Mouse (Mus musculus): ENCODE data around the gene Card19. TPM values are rescaled to one million over a fixed set of nuclear protein-coding genes. Genes with fewer than 3 reads are reported as not detected.

Card19 gene
- polyA plus RNA-seq, 1 experiment from 2014 or later = 26.2 TPM

DNA sequence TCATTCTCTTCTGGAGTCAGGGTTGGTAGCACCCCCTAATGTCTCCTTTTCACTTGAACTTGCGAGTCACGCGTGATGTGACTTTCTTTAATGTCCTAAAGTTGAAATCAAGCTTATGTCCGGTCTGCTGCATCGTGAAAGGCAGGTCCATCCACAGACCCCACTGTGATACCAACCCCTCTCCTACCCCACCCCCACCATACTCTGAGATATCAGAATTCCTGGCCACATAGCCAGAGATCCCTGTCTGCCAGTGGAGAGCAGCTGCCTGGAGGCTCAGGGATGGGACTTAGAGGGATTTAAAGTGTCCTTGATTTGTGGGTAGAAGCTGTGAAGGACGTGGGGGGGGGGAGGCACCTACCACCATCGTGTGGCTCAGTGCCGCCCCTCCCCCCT, 32.6 kb upstream of the Card19 start, which contains the start of gene Susd3:
TSS of gene Susd3 (minus strand) at position 240 of the 396 bp plus-strand sequence.
- Histone ChIP-seq H3K36me3 (ENCODE audit: control insufficient read depth, insufficient read depth, low read length) (no peaks in the 10 kb centered on the region), H3K9me3 (ENCODE audit: control insufficient read depth, low read length) (no peaks in the 10 kb centered on the region), H3K4me2 (peak within 1 kb of the TSS; percentile 81), H3K4me3 (ENCODE audit: low read depth, low read length) (peak within 1 kb of the TSS; percentile 51), H3K4me1 (replicated peaks; ENCODE audit: control insufficient read depth, insufficient read depth, low read length) (peaks cover 14% of the 10 kb centered on the region), H3K27ac (ENCODE audit: low read depth, low read length) (no peak within 1 kb of the TSS), H3K9ac (ENCODE audit: low read depth, low read length) (0 out of 2 replicates have a peak within 1 kb of the TSS, but pooled peaks have one; percentile 31), H3K27me3 (replicated peaks; ENCODE audit: control insufficient read depth, insufficient read depth, low read length) (peaks cover 18% of the 10 kb centered on the region)
- no peak for DNase-seq (ENCODE audit: low spot score)
- 15% methylated on average over 6 of the region's 8 CpGs for WGBS
- ATAC-seq (replicated peaks; ENCODE audit: low FRiP score) = no peak

DNA sequence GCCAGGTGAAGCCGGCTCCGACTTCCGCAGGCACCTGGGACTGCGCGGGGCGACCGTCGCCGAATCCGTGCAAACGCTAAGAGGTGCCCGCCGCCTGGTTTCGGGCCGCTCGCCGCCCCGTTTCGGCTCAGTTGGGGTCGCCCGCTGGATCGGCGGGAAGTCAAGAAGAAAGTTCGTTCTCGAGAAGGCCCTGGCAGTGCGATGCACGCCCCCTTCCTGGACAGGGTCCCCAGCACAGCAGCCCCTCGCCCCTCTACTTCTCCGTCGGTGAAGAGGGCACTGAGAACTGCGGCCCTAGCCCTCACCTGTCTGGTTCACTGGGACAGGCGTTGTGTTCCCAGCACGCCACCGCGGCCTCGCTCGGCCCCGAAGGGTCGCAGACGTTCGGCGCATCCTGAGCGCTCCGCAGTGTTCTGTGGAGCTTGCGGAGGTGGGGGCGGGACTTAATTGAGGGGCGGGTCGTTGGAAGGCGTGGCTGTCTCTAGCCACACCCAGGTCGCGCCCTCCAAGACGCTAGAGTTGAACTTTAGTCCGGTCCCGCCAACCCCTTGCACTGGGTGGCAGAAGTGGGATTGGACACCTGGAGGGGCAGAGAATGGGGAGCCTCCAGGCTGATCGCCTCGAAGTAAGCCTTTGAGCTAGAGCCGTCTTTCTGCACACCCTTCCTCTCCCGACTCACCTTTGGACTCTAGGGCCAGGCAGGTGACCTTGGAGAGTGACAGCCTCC, 32.1 kb upstream of the Card19 start:
- H3K4me3 ChIP-seq (ENCODE audit: low read depth, low read length) = peak overlapping the region; percentile 51
- no peaks in the 10 kb centered on the region for H3K36me3 ChIP-seq (ENCODE audit: control insufficient read depth, insufficient read depth, low read length)
- 0 out of 2 replicates have a peak overlapping the region, but pooled peaks have one; percentile 31 for H3K9ac ChIP-seq (ENCODE audit: low read depth, low read length)
- peak; percentile 65 for DNase-seq (ENCODE audit: low spot score)
- H3K4me2 ChIP-seq = peak overlapping the region; percentile 81
- H3K27me3 ChIP-seq (replicated peaks; ENCODE audit: control insufficient read depth, insufficient read depth, low read length) = peaks cover 18% of the 10 kb centered on the region
- H3K27ac ChIP-seq (ENCODE audit: low read depth, low read length) = no peak overlapping the region
- ATAC-seq (replicated peaks; ENCODE audit: low FRiP score) = peak; percentile 75
- 1% methylated on average over 58 of the region's 58 CpGs for WGBS
- peaks cover 19% of the 10 kb centered on the region for H3K4me1 ChIP-seq (replicated peaks; ENCODE audit: control insufficient read depth, insufficient read depth, low read length)
- no peaks in the 10 kb centered on the region for H3K9me3 ChIP-seq (ENCODE audit: control insufficient read depth, low read length)

DNA sequence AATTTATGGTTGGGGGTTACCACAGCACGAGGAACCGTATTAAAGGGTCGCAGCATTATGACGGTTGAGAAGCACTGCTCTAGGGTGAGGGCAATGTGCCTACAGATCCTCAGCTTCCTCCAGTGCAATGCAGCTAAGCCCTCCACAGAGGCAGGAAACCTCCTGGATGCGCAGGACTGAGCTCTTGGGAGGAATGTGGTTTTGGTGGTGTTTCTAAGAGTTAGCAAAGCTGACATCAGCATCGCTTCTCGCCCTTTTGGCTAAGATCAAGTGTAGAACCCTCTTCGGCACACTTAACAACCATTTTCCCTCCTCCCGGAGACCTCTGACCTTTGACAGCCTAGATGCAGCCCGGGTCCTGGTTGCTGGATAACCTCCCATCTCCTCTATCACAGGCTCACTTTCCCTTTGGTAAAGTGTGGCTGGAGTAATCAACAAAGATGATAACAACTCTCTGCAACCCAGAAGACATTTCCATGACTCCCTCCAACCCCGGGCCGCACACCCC, 31.4 kb upstream of the Card19 start:
- ATAC-seq (replicated peaks; ENCODE audit: low FRiP score) = no peak
- Histone ChIP-seq H3K36me3 (ENCODE audit: control insufficient read depth, insufficient read depth, low read length) (no peaks in the 10 kb centered on the region), H3K27me3 (replicated peaks; ENCODE audit: control insufficient read depth, insufficient read depth, low read length) (peaks cover 18% of the 10 kb centered on the region), H3K4me1 (replicated peaks; ENCODE audit: control insufficient read depth, insufficient read depth, low read length) (peaks cover 22% of the 10 kb centered on the region), H3K4me3 (ENCODE audit: low read depth, low read length) (peak overlapping the region; percentile 51), H3K27ac (ENCODE audit: low read depth, low read length) (no peak overlapping the region), H3K9me3 (ENCODE audit: control insufficient read depth, low read length) (no peaks in the 10 kb centered on the region), H3K4me2 (peak overlapping the region; percentile 81), H3K9ac (ENCODE audit: low read depth, low read length) (0 out of 2 replicates have a peak overlapping the region, but pooled peaks have one; percentile 31)
- 22% methylated on average over 12 of the region's 12 CpGs for WGBS
- DNase-seq (ENCODE audit: low spot score) = no peak

DNA sequence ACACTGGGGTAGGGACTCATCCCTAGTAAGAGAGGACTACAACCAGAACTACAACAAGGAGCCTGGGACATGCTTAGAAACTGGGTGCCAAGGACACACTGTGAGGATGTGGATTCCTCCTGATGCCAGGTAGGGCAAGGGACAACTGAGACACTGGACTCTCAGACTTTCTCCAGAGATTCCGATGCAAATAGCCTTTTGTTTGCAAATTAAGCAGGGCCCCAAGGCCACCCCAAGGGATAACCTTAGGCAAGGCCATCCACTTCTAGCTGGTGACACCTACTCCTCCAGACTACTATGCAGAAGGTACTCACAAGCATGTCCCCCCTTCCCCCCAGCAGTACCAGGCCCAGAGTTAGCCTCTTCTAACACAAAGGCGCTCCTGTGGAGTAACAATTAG, 30.8 kb upstream of the Card19 start:
- H3K27me3 ChIP-seq (replicated peaks; ENCODE audit: control insufficient read depth, insufficient read depth, low read length) = peaks cover 18% of the 10 kb centered on the region
- H3K9me3 ChIP-seq (ENCODE audit: control insufficient read depth, low read length) = no peaks in the 10 kb centered on the region
- no peak overlapping the region for H3K27ac ChIP-seq (ENCODE audit: low read depth, low read length)
- no peak overlapping the region for H3K4me3 ChIP-seq (ENCODE audit: low read depth, low read length)
- no peaks in the 10 kb centered on the region for H3K36me3 ChIP-seq (ENCODE audit: control insufficient read depth, insufficient read depth, low read length)
- ATAC-seq (replicated peaks; ENCODE audit: low FRiP score) (no peak), DNase-seq (ENCODE audit: low spot score) (no peak)
- peak overlapping the region; percentile 81 for H3K4me2 ChIP-seq
- H3K4me1 ChIP-seq (replicated peaks; ENCODE audit: control insufficient read depth, insufficient read depth, low read length) = peaks cover 26% of the 10 kb centered on the region
- WGBS = 75% methylated on average over 2 of the region's 2 CpGs
- H3K9ac ChIP-seq (ENCODE audit: low read depth, low read length) = no peak overlapping the region

DNA sequence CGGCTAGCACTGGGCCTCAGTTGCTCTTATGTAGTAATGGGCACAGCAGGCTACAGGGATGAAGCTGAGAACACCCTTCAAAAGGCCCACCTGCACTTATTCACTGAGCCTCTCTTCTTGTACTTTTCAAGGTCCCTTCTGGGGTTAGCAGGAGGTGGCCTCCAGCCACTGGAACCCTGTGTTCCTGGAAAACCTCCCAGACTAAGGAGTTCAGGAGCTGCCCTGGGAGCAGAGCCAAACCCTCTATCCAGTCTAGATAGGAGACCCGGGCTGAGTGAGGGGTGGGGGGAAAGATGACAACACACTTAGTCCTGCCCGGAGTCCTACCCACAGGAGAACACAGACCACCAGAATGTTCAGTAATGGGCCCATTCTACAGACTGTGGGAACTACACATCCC, 30.2 kb upstream of the Card19 start:
- Histone ChIP-seq H3K4me1 (replicated peaks; ENCODE audit: control insufficient read depth, insufficient read depth, low read length) (peaks cover 26% of the 10 kb centered on the region), H3K9ac (ENCODE audit: low read depth, low read length) (no peak overlapping the region), H3K27me3 (replicated peaks; ENCODE audit: control insufficient read depth, insufficient read depth, low read length) (peaks cover 18% of the 10 kb centered on the region), H3K4me3 (ENCODE audit: low read depth, low read length) (no peak overlapping the region), H3K4me2 (no peak overlapping the region), H3K36me3 (ENCODE audit: control insufficient read depth, insufficient read depth, low read length) (no peaks in the 10 kb centered on the region), H3K9me3 (ENCODE audit: control insufficient read depth, low read length) (no peaks in the 10 kb centered on the region), H3K27ac (ENCODE audit: low read depth, low read length) (no peak overlapping the region)
- ATAC-seq (replicated peaks; ENCODE audit: low FRiP score) (no peak), DNase-seq (ENCODE audit: low spot score) (no peak)
- WGBS = 68% methylated on average over 3 of the region's 3 CpGs

DNA sequence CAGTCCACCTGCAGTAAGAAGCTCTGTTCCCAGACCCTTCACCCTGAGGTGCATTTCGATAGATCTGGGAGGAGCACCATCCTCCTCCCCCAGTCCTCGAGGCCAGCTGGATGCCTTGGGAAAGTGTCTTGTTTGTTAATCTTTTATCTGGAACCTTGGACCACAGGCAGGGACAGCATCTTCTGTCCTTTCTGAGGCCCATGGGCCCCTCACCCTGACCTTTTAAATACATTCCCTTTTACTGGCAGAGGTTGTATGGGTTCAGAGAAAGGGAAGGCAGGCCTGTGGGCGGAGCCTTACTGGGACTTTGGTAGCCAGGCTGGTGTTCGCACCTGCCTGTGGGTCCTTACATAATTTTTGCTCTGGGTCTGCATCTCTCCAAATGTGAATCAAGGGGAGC, 29.4 kb upstream of the Card19 start:
- no peak overlapping the region for H3K4me3 ChIP-seq (ENCODE audit: low read depth, low read length)
- ATAC-seq (replicated peaks; ENCODE audit: low FRiP score) (no peak), DNase-seq (ENCODE audit: low spot score) (no peak)
- whole genome bisulfite sequencing = 60% methylated on average over 4 of the region's 4 CpGs
- H3K9ac ChIP-seq (ENCODE audit: low read depth, low read length) = no peak overlapping the region
- no peak overlapping the region for H3K27ac ChIP-seq (ENCODE audit: low read depth, low read length)
- H3K36me3 ChIP-seq (ENCODE audit: control insufficient read depth, insufficient read depth, low read length) = no peaks in the 10 kb centered on the region
- H3K4me2 ChIP-seq = no peak overlapping the region
- H3K9me3 ChIP-seq (ENCODE audit: control insufficient read depth, low read length) = no peaks in the 10 kb centered on the region
- H3K4me1 ChIP-seq (replicated peaks; ENCODE audit: control insufficient read depth, insufficient read depth, low read length) = peaks cover 28% of the 10 kb centered on the region
- peaks cover 18% of the 10 kb centered on the region for H3K27me3 ChIP-seq (replicated peaks; ENCODE audit: control insufficient read depth, insufficient read depth, low read length)

DNA sequence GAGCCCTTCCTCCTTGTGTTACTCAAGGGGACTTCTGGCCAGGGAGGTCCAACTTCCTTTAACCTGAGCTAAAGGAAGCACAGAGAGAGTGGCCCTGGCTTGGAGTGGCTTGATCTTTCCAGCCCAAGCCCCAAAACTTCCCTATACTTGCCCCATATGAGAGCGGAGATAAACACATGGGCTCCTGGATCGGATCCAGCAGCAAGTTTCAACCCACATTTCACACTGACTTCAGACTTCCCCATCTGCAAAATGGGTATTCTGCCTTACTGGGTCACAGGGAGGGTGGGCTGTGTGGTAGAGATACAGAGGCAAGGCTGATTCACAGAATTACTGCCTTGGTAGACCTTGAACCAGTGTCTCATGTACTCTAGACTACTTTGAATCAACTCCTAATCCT, 27.7 kb upstream of the Card19 start:
- peak overlapping the region; percentile 73 for H3K27ac ChIP-seq (ENCODE audit: low read depth, low read length)
- WGBS = 58% methylated on average over 2 of the region's 2 CpGs

DNA sequence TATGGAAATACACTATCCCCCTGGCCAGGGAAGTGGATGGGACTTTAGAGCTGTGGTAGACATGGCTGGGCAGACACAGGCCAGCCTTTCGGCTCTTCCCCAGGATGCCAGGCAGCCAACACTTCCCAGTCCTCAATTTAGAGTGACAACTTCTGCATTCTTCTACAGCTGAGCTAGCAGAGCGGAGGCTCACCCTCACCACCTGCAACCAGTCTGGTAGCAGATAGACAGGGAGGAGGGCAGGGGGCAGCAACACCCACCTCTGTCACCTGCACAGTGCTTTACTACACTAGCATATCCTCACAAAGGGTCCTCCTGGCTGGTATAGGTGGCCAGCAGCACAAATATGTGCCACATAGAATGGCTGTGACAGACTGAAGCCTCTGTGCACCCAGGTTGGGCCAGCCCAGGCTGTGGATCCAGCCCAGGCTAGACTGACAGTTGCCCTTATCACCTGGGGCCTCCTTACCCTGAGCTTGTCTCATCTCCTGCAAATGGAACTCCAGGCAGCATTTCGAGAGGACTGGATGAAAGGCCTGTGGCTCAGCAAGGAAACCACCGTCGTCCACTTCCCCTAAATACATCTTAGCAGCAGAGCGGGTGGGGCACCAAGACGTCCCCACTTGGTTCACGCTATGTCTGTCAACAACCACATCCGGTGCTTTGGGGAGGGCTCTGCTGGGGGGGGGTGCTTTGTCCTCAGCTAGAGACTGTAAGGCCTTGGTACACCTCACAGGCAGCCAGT, 26.7 kb upstream of the Card19 start:
- Histone ChIP-seq H3K4me3 (ENCODE audit: low read depth, low read length) (no peak overlapping the region), H3K4me1 (replicated peaks; ENCODE audit: control insufficient read depth, insufficient read depth, low read length) (peaks cover 18% of the 10 kb centered on the region), H3K4me2 (peak overlapping the region; percentile 37), H3K27ac (ENCODE audit: low read depth, low read length) (peak overlapping the region; percentile 73), H3K9me3 (ENCODE audit: control insufficient read depth, low read length) (no peaks in the 10 kb centered on the region), H3K36me3 (ENCODE audit: control insufficient read depth, insufficient read depth, low read length) (no peaks in the 10 kb centered on the region), H3K9ac (ENCODE audit: low read depth, low read length) (0 out of 2 replicates have a peak overlapping the region, but pooled peaks have one; percentile 32), H3K27me3 (replicated peaks; ENCODE audit: control insufficient read depth, insufficient read depth, low read length) (peaks cover 7% of the 10 kb centered on the region)
- DNase-seq (ENCODE audit: low spot score) (no peak), ATAC-seq (replicated peaks; ENCODE audit: low FRiP score) (peak; percentile 87)
- 47% methylated on average over 9 of the region's 9 CpGs for WGBS

More for the DNA sequence above, 27.7 kb upstream of the Card19 start:
- no peak for ATAC-seq (replicated peaks; ENCODE audit: low FRiP score)
- Histone ChIP-seq H3K9me3 (ENCODE audit: control insufficient read depth, low read length) (no peaks in the 10 kb centered on the region), H3K36me3 (ENCODE audit: control insufficient read depth, insufficient read depth, low read length) (no peaks in the 10 kb centered on the region), H3K4me1 (replicated peaks; ENCODE audit: control insufficient read depth, insufficient read depth, low read length) (peaks cover 26% of the 10 kb centered on the region), H3K27me3 (replicated peaks; ENCODE audit: control insufficient read depth, insufficient read depth, low read length) (peaks cover 15% of the 10 kb centered on the region), H3K4me3 (ENCODE audit: low read depth, low read length) (no peak overlapping the region), H3K9ac (ENCODE audit: low read depth, low read length) (no peak overlapping the region), H3K4me2 (no peak overlapping the region)
- no peak for DNase-seq (ENCODE audit: low spot score)
